Mouse (Mus musculus): ENCODE measurements around the gene Pelo.

- TF ChIP-seq CTCF (IDR thresholded peaks at IDR 0.05; ENCODE audit: control insufficient read depth, insufficient read depth, low read length) (no peak), POLR2A (IDR thresholded peaks at IDR 0.05; ENCODE audit: borderline replicate concordance, control insufficient read depth, low read depth, low read length) (no peak)
Observed at GRCm38 (mm10) chr13:115107436-115107835, 17.4 kb upstream of the Pelo start.
